Mouse (Mus musculus) cerebellum, adult 2 months (tissue): ENCODE measurements around the gene Cep128.

Experiments
- CTCF ChIP-seq: fragments of 200-500 bp; IDR thresholded peaks from 2 replicates; pipeline ENCODE4 v1.5.1; 2011; ENCODE audit warnings: low read depth, mild to moderate bottlenecking, control low read depth, low read length, moderate library complexity, borderline replicate concordance; ENCODE audit not compliant: insufficient read depth
- POLR2A ChIP-seq: fragments of 200-500 bp; IDR thresholded peaks from 2 replicates; pipeline ENCODE4 v1.6.1; 2011; ENCODE audit warnings: low read length, control low read depth, borderline replicate concordance; ENCODE audit not compliant: insufficient read depth

GRCm38 (mm10) chr12:90987782-90988181 lies 396.4 kb downstream of the Cep128 start:
- TF ChIP-seq CTCF (no peak), POLR2A (no peak)
